Mouse (Mus musculus) embryonic facial prominence, embryonic 13.5 days (tissue): ENCODE data around the gene Gcn1l1. TPM values are rescaled to one million over a fixed set of nuclear protein-coding genes. Genes with fewer than 3 reads are reported as not detected.

Source experiments
- ATAC-seq: fragments of 200-750 bp; cut with Nextera tagmentation; 2 replicates; pipeline ENCODE4 v1.8.0; 2017; ENCODE audit warnings: low read depth; ENCODE audit not compliant: insufficient number of reproducible peaks, insufficient read depth, low FRiP score, low TSS enrichment
- H3K27ac ChIP-seq: fragments of 300-500 bp; sonication (generic); 2 replicates; pipeline ENCODE4 v1.5.1; 2015; ENCODE audit warnings: moderate library complexity, mild to moderate bottlenecking, inconsistent platforms
- H3K27me3 ChIP-seq: fragments of 300-500 bp; sonication (generic); 2 replicates; pipeline ENCODE4 v1.6.1; 2015; ENCODE audit warnings: mild to moderate bottlenecking, inconsistent platforms
- H3K36me3 ChIP-seq: fragments of 300-500 bp; sonication (generic); 2 replicates; pipeline ENCODE4 v1.6.1; 2015; ENCODE audit warnings: mild to moderate bottlenecking, inconsistent platforms
- H3K4me1 ChIP-seq: fragments of 300-500 bp; sonication (generic); 2 replicates; pipeline ENCODE4 v1.6.1; 2015; ENCODE audit warnings: inconsistent platforms
- H3K4me2 ChIP-seq: fragments of 300-500 bp; sonication (generic); 2 replicates; pipeline ENCODE4 v1.6.1; 2015; ENCODE audit warnings: moderate library complexity, mild to moderate bottlenecking, inconsistent platforms
- H3K4me3 ChIP-seq: fragments of 300-500 bp; sonication (generic); 2 replicates; pipeline ENCODE4 v1.5.1; 2015; ENCODE audit warnings: mild to moderate bottlenecking, inconsistent platforms
- H3K9ac ChIP-seq: fragments of 300-500 bp; sonication (generic); 2 replicates; pipeline ENCODE4 v1.6.1; 2015; ENCODE audit warnings: mild to moderate bottlenecking, inconsistent platforms
- H3K9me3 ChIP-seq: fragments of 300-500 bp; sonication (generic); 2 replicates; pipeline ENCODE4 v1.6.1; 2016; ENCODE audit warnings: inconsistent platforms
- WGBS: fragments of 180-500 bp; shearing (Covaris S2); methylation state at CpG from one replicate; pipeline ENCODE4 v1.1.7; 2015; ENCODE audit warnings: mixed read lengths; 5-methylcytosine and 5-hydroxymethylcytosine counted together
- microRNA-seq: library from miRNA; unstranded; fragments of <30 nt; microRNA quantifications from one replicate; pipeline ENCODE4, GENCODE M21; 2016
- polyA plus RNA-seq: library from polyadenylated mRNA; unstranded; fragments of >200 nt; fragmentation: Nextera tagmentation; extraction: Ambion mirVana; gene quantifications from 2 replicates; pipeline ENCODE4 v1.2.1, GENCODE M21; 2015

Gcn1l1 gene
- polyA plus RNA-seq, 1 experiment from 2014 or later, result 45.8 TPM

- Histone ChIP-seq H3K36me3 (no peaks in the 10 kb centered on the region), H3K4me3 (no peak overlapping the region)
- WGBS, result 17% methylated on average over 7 of the region's 7 CpGs
These were observed 102.8 kb downstream of the Gcn1l1 start for GRCm38 (mm10) chr5:115667894-115668293.

GRCm38 (mm10) chr5:115668986-115669385 lies 103.9 kb downstream of the Gcn1l1 start:
- Histone ChIP-seq H3K27me3 (no peaks in the 10 kb centered on the region), H3K27ac (no peak overlapping the region), H3K9ac (no peak overlapping the region), H3K4me1 (no peaks in the 10 kb centered on the region), H3K36me3 (no peaks in the 10 kb centered on the region), H3K4me3 (no peak overlapping the region), H3K9me3 (no peaks in the 10 kb centered on the region), H3K4me2 (no peak overlapping the region)
- no peak for ATAC-seq
- WGBS, result 85% methylated on average over 12 of the region's 12 CpGs

More at GRCm38 (mm10) chr5:115667894-115668293, 102.8 kb downstream of the Gcn1l1 start:
- Histone ChIP-seq H3K27me3 (no peaks in the 10 kb centered on the region), H3K9ac (no peak overlapping the region), H3K4me2 (no peak overlapping the region), H3K9me3 (no peaks in the 10 kb centered on the region), H3K4me1 (no peaks in the 10 kb centered on the region), H3K27ac (no peak overlapping the region)
- no peak for ATAC-seq

- WGBS, result 88% methylated on average over 11 of the region's 11 CpGs
- no peaks in the 10 kb centered on the region for H3K27me3 ChIP-seq
- H3K36me3 ChIP-seq, result no peaks in the 10 kb centered on the region
- H3K9me3 ChIP-seq, result no peaks in the 10 kb centered on the region
- no peak overlapping the region for H3K27ac ChIP-seq
- H3K4me1 ChIP-seq, result no peaks in the 10 kb centered on the region
- no peak for ATAC-seq
- no peak overlapping the region for H3K4me3 ChIP-seq
- H3K9ac ChIP-seq, result no peak overlapping the region
- no peak overlapping the region for H3K4me2 ChIP-seq
These were observed 104.9 kb downstream of the Gcn1l1 start for GRCm38 (mm10) chr5:115669974-115670373.

- no peak for ATAC-seq
- no peak overlapping the region for H3K4me2 ChIP-seq
- no peak overlapping the region for H3K27ac ChIP-seq
- H3K4me3 ChIP-seq, result no peak overlapping the region
- no peaks in the 10 kb centered on the region for H3K27me3 ChIP-seq
- no peaks in the 10 kb centered on the region for H3K36me3 ChIP-seq
- WGBS, result 72% methylated on average over 2 of the region's 2 CpGs
- H3K9ac ChIP-seq, result no peak overlapping the region
- H3K9me3 ChIP-seq, result no peaks in the 10 kb centered on the region
- no peaks in the 10 kb centered on the region for H3K4me1 ChIP-seq
These were observed 105.4 kb downstream of the Gcn1l1 start for GRCm38 (mm10) chr5:115670406-115670805.

- Histone ChIP-seq H3K9me3 (no peaks in the 10 kb centered on the region), H3K27me3 (no peaks in the 10 kb centered on the region), H3K36me3 (no peaks in the 10 kb centered on the region), H3K9ac (no peak overlapping the region), H3K4me3 (no peak overlapping the region), H3K27ac (no peak overlapping the region), H3K4me2 (no peak overlapping the region), H3K4me1 (no peaks in the 10 kb centered on the region)
- 68% methylated on average over 8 of the region's 8 CpGs for WGBS
- no peak for ATAC-seq
These were observed 106.8 kb downstream of the Gcn1l1 start for GRCm38 (mm10) chr5:115671846-115672245.

Small RNA genes lying within 50 kb of the gene (microRNA-seq; reads per million reads assigned to microRNA genes)
- gene Mir7029 (not detected), gene Mir7030 (not detected)

Other genes with a start within 250 kb of the Gcn1l1 start
- 343 and 378 TPM in 2 replicates for gene Srsf9, start 238.1 kb upstream of the Gcn1l1 start, polyA plus RNA-seq
- 31.1 and 32.1 TPM in 2 replicates for gene Gatc, start 224.1 kb upstream of the Gcn1l1 start, polyA plus RNA-seq
- 58.0 and 64.4 TPM in 2 replicates for gene Triap1, start 224.0 kb upstream of the Gcn1l1 start, polyA plus RNA-seq
- gene Cox6a1, start 216.3 kb upstream of the Gcn1l1 start, polyA plus RNA-seq, result 786 and 801 TPM in 2 replicates
- gene Msi1, start 135.7 kb upstream of the Gcn1l1 start, polyA plus RNA-seq, result 22.3 and 23.9 TPM in 2 replicates
- gene Pla2g1b, start 99.0 kb upstream of the Gcn1l1 start, polyA plus RNA-seq, result not detected in 2 replicates
- 24.8 and 28.1 TPM in 2 replicates for gene Sirt4, start 80.5 kb upstream of the Gcn1l1 start, polyA plus RNA-seq
- gene Pxn, start 58.6 kb upstream of the Gcn1l1 start, polyA plus RNA-seq, result 39.6 and 44.2 TPM in 2 replicates
- gene Rplp0, start 5.8 kb upstream of the Gcn1l1 start, polyA plus RNA-seq, result 1,563 and 1,729 TPM in 2 replicates
- 13.1 and 15.9 TPM in 2 replicates for gene Rab35, start 66.7 kb downstream of the Gcn1l1 start, polyA plus RNA-seq
- 12.8 and 13.9 TPM in 2 replicates for gene Bicdl1, start 166.4 kb downstream of the Gcn1l1 start, polyA plus RNA-seq